8 mouse cellular contexts compared by ENCODE assay signal in genomic region chr2:45110757-45111411, GRCm38 (mm10). TPM values are rescaled to one million over a fixed set of nuclear protein-coding genes. Genes with fewer than 3 reads are reported as not detected.
DNase-seq lines count a peak whose midpoint lies in the region; ATAC-seq lines count a peak whose summit lies in the region.

No protein-coding gene starts in this region.

- H3K27me3 ChIP-seq in forebrain, embryonic 16.5 days (replicated peaks; ENCODE audit: control insufficient read depth, insufficient read depth, low read length) = no peaks in the 10 kb centered on the region
- 0 out of 2 replicates have a peak, but pooled peaks cover 2% of the 10 kb centered on the region for H3K27me3 ChIP-seq in hindbrain, embryonic 15.5 days
- peaks cover 6% of the 10 kb centered on the region; the same call in 1 of the 2 replicates for H3K27me3 ChIP-seq in liver, embryonic 13.5 days

- peak overlapping the region; percentile 71 for H3K4me2 ChIP-seq in forebrain, embryonic 16.5 days (ENCODE audit: low read length)
- peak overlapping the region; percentile 81 for H3K4me2 ChIP-seq in hindbrain, embryonic 15.5 days
- peak overlapping the region; percentile 96 for H3K4me2 ChIP-seq in liver, embryonic 13.5 days

- peak overlapping the region; percentile 85 for H3K4me3 ChIP-seq in forebrain, embryonic 16.5 days (replicated peaks; ENCODE audit: low read length)
- peak overlapping the region; percentile 80 for H3K4me3 ChIP-seq in hindbrain, embryonic 15.5 days
- peak overlapping the region; percentile 94 for H3K4me3 ChIP-seq in liver, embryonic 13.5 days (replicated peaks)

- 1% methylated on average over 20 of the region's 20 CpGs for WGBS in forebrain, embryonic 16.5 days
- under 1% methylated on average over 20 of the region's 20 CpGs for WGBS in hindbrain, embryonic 15.5 days
- under 1% methylated on average over 20 of the region's 20 CpGs for WGBS in liver, embryonic 13.5 days (ENCODE audit: insufficient replicate concordance)

- H3K9me3 ChIP-seq in forebrain, embryonic 16.5 days (ENCODE audit: control insufficient read depth, low read length) = no peaks in the 10 kb centered on the region
- H3K9me3 ChIP-seq in hindbrain, embryonic 15.5 days = no peaks in the 10 kb centered on the region
- H3K9me3 ChIP-seq in liver, embryonic 13.5 days (replicated peaks) = no peaks in the 10 kb centered on the region

- H3K36me3 ChIP-seq in forebrain, embryonic 16.5 days (ENCODE audit: control insufficient read depth, insufficient read depth) = no peaks in the 10 kb centered on the region
- no peaks in the 10 kb centered on the region for H3K36me3 ChIP-seq in hindbrain, embryonic 15.5 days
- 0 out of 2 replicates have a peak, but pooled peaks cover 5% of the 10 kb centered on the region for H3K36me3 ChIP-seq in liver, embryonic 13.5 days

- peak overlapping the region; percentile 90 for H3K9ac ChIP-seq in forebrain, embryonic 16.5 days (replicated peaks; ENCODE audit: low read depth, low read length)
- peak overlapping the region; percentile 82 for H3K9ac ChIP-seq in hindbrain, embryonic 15.5 days
- peak overlapping the region; percentile 99 for H3K9ac ChIP-seq in liver, embryonic 13.5 days

- peak overlapping the region; percentile 98 for H3K27ac ChIP-seq in forebrain, embryonic 16.5 days (ENCODE audit: low read length)
- H3K27ac ChIP-seq in hindbrain, embryonic 15.5 days (replicated peaks) = peak overlapping the region; percentile 93
- peak overlapping the region; percentile 94 for H3K27ac ChIP-seq in liver, embryonic 13.5 days

- DNase-seq in gastrocnemius, adult 18-20 months (ENCODE audit: low spot score) = peak; percentile 53
- no peak for DNase-seq in gastrocnemius, adult 8-10 months (ENCODE audit: low spot score in 2 of 2)
- peak; percentile 74 for DNase-seq in adrenal gland, adult 2 months
- DNase-seq in liver, embryonic 13.5 days = peak; percentile 56
- peak; percentile 36 for DNase-seq in naive thymus-derived CD4-positive, alpha-beta T cell, adult 2 months (ENCODE audit: low read depth)
- peak; percentile 38 for DNase-seq in thymus, postnatal 25 days

- peaks cover 29% of the 10 kb centered on the region for H3K4me1 ChIP-seq in forebrain, embryonic 16.5 days (replicated peaks; ENCODE audit: control insufficient read depth, insufficient read depth, low read length)
- H3K4me1 ChIP-seq in hindbrain, embryonic 15.5 days (replicated peaks) = peaks cover 42% of the 10 kb centered on the region
- H3K4me1 ChIP-seq in liver, embryonic 13.5 days (replicated peaks) = peaks cover 57% of the 10 kb centered on the region

- ATAC-seq in forebrain, embryonic 16.5 days = no peak; the same call in 1 of the 2 replicates
- no peak for ATAC-seq in hindbrain, embryonic 15.5 days (ENCODE audit: low FRiP score, low read depth)
- no peak for ATAC-seq in liver, embryonic 13.5 days (ENCODE audit: low read depth)

RNA-seq across cellular contexts. Expression of gene Zeb2, which starts 6.3 kb away (rescaled TPM):
- 10 to 100 TPM; 34.8 to 49.2 TPM for total RNA-seq in gastrocnemius, adult 18-20 months (2021)
- 10 to 100 TPM; 24.4 to 42.0 (median 34.1) TPM for total RNA-seq in gastrocnemius, adult 8-10 months (2022)
- total RNA-seq in adrenal gland, adult 2 months (2021) = 100 to 1,000 TPM; 162 to 223 TPM
- polyA plus RNA-seq in adrenal gland, adult 2 months (2012; rRNA removed) = 9.8 and 12.4 TPM in 2 replicates
- 120 and 151 TPM in 2 replicates for polyA plus RNA-seq in forebrain, embryonic 16.5 days (2015; fragmentation: Nextera tagmentation; extraction: Ambion mirVana)
- polyA plus RNA-seq in hindbrain, embryonic 15.5 days (2015; fragmentation: Nextera tagmentation; extraction: Ambion mirVana) = 37.0 and 38.0 TPM in 2 replicates
- 10.1 and 14.1 TPM in 2 replicates for polyA plus RNA-seq in liver, embryonic 13.5 days (2015; fragmentation: Nextera tagmentation; extraction: Ambion mirVana)

Comparison
In these comparisons a context has a peak if more than half of its experiments do, and no peak if none do; other contexts are left out.
1. DNase-seq: peak in gastrocnemius, adult 18-20 months (single experiment), adrenal gland, adult 2 months (single experiment), liver, embryonic 13.5 days (single experiment), naive thymus-derived CD4-positive, alpha-beta T cell, adult 2 months (single experiment) and thymus, postnatal 25 days (single experiment); none in gastrocnemius, adult 8-10 months (0 of 2).
2. Peak in every context shown above with its lines, with median percentiles within 50 percentile points of each other: H3K27ac ChIP-seq, H3K4me2 ChIP-seq, H3K4me3 ChIP-seq and H3K9ac ChIP-seq.